Mouse (Mus musculus): ENCODE measurements at regions not wholly inside any gene's neighbourhood (a gene's known extent, or its start where the extent isn't known, plus 50 kb on each side); places are given as distances from the start of the nearest gene placed in this dataset.

- Histone ChIP-seq H3K36me3 (no peaks in the 10 kb centered on the region), H3K9me3 (no peaks in the 10 kb centered on the region), H3K4me2 (replicated peaks) (no peak overlapping the region), H3K4me1 (replicated peaks) (peaks cover 17% of the 10 kb centered on the region), H3K27ac (no peak overlapping the region), H3K27me3 (replicated peaks) (no peaks in the 10 kb centered on the region), H3K4me3 (replicated peaks) (no peak overlapping the region), H3K9ac (no peak overlapping the region)
- 0 out of 2 replicates have a peak, but pooled peaks have one; percentile 18 for ATAC-seq
- 29% methylated on average over 6 of the region's 6 CpGs for WGBS
Measured at GRCm38 (mm10) chr4:150743103-150743502, 91.1 kb upstream of the Slc45a1 start.

- WGBS = 91% methylated on average over 4 of the region's 4 CpGs
Measured at GRCm38 (mm10) chr4:150741810-150742209, 89.8 kb upstream of the Slc45a1 start.

GRCm38 (mm10) chr4:150740167-150740566 is 88.2 kb upstream of the Slc45a1 start:
- no peak overlapping the region for H3K9ac ChIP-seq
- no peaks in the 10 kb centered on the region for H3K9me3 ChIP-seq
- H3K27ac ChIP-seq = no peak overlapping the region
- no peaks in the 10 kb centered on the region for H3K36me3 ChIP-seq
- 24% methylated on average over 8 of the region's 8 CpGs for WGBS
- no peaks in the 10 kb centered on the region for H3K27me3 ChIP-seq (replicated peaks)
- H3K4me2 ChIP-seq (replicated peaks) = no peak overlapping the region
- no peak overlapping the region for H3K4me3 ChIP-seq (replicated peaks)
- ATAC-seq = no peak
- H3K4me1 ChIP-seq (replicated peaks) = peaks cover 4% of the 10 kb centered on the region; the same call in 1 of the 2 replicates

More at GRCm38 (mm10) chr4:150741810-150742209, 89.8 kb upstream of the Slc45a1 start:
- Histone ChIP-seq H3K27me3 (replicated peaks) (no peaks in the 10 kb centered on the region), H3K27ac (no peak overlapping the region), H3K9me3 (no peaks in the 10 kb centered on the region), H3K9ac (no peak overlapping the region), H3K4me3 (replicated peaks) (no peak overlapping the region), H3K4me2 (replicated peaks) (no peak overlapping the region), H3K4me1 (replicated peaks) (peaks cover 17% of the 10 kb centered on the region), H3K36me3 (no peaks in the 10 kb centered on the region)
- ATAC-seq = no peak

- no peak overlapping the region for H3K9ac ChIP-seq
- H3K27ac ChIP-seq = no peak overlapping the region
- H3K36me3 ChIP-seq = no peaks in the 10 kb centered on the region
- no peaks in the 10 kb centered on the region for H3K27me3 ChIP-seq (replicated peaks)
- WGBS = 87% methylated on average over 9 of the region's 9 CpGs
- no peak overlapping the region for H3K4me3 ChIP-seq (replicated peaks)
- no peak for ATAC-seq
- H3K4me2 ChIP-seq (replicated peaks) = no peak overlapping the region
- H3K9me3 ChIP-seq = no peaks in the 10 kb centered on the region
- H3K4me1 ChIP-seq (replicated peaks) = 0 out of 2 replicates have a peak, but pooled peaks cover 3% of the 10 kb centered on the region
Measured at GRCm38 (mm10) chr4:150738736-150739135, 86.8 kb upstream of the Slc45a1 start.

- ATAC-seq = peak; percentile 55; the same call in 1 of the 2 replicates
- Histone ChIP-seq H3K9ac (no peak overlapping the region), H3K27me3 (replicated peaks) (no peaks in the 10 kb centered on the region), H3K27ac (peak overlapping the region; percentile 34), H3K4me2 (replicated peaks) (no peak overlapping the region), H3K4me1 (replicated peaks) (no peaks in the 10 kb centered on the region; the same call in none of the 2 replicates), H3K9me3 (no peaks in the 10 kb centered on the region), H3K36me3 (no peaks in the 10 kb centered on the region), H3K4me3 (replicated peaks) (no peak overlapping the region)
- WGBS = 12% methylated on average over 12 of the region's 12 CpGs
Measured at GRCm38 (mm10) chr4:150730061-150730812, 78.3 kb upstream of the Slc45a1 start.

- H3K9me3 ChIP-seq = no peaks in the 10 kb centered on the region
- H3K27ac ChIP-seq = no peak overlapping the region
- no peak overlapping the region for H3K9ac ChIP-seq
- 60% methylated on average over 4 of the region's 4 CpGs for WGBS
- no peaks in the 10 kb centered on the region for H3K36me3 ChIP-seq
- H3K27me3 ChIP-seq (replicated peaks) = no peaks in the 10 kb centered on the region
- no peak overlapping the region for H3K4me3 ChIP-seq (replicated peaks)
- H3K4me2 ChIP-seq (replicated peaks) = no peak overlapping the region
- ATAC-seq = no peak
- no peaks in the 10 kb centered on the region; the same call in none of the 2 replicates for H3K4me1 ChIP-seq (replicated peaks)
Measured at GRCm38 (mm10) chr4:150726539-150726938, 74.6 kb upstream of the Slc45a1 start.

GRCm38 (mm10) chr4:150726136-150726480 is 74.1 kb upstream of the Slc45a1 start:
- H3K27me3 ChIP-seq (replicated peaks) = no peaks in the 10 kb centered on the region
- no peaks in the 10 kb centered on the region for H3K36me3 ChIP-seq
- no peak overlapping the region for H3K9ac ChIP-seq
- no peak for ATAC-seq
- 75% methylated on average over 3 of the region's 3 CpGs for WGBS
- no peak overlapping the region for H3K4me2 ChIP-seq (replicated peaks)
- H3K4me1 ChIP-seq (replicated peaks) = no peaks in the 10 kb centered on the region; the same call in none of the 2 replicates
- no peaks in the 10 kb centered on the region for H3K9me3 ChIP-seq
- no peak overlapping the region for H3K4me3 ChIP-seq (replicated peaks)
- H3K27ac ChIP-seq = no peak overlapping the region

- H3K27me3 ChIP-seq (replicated peaks) = no peaks in the 10 kb centered on the region
- 70% methylated on average over 17 of the region's 17 CpGs for WGBS
- no peaks in the 10 kb centered on the region for H3K36me3 ChIP-seq
- no peak for ATAC-seq
- no peaks in the 10 kb centered on the region for H3K9me3 ChIP-seq
- no peak overlapping the region for H3K27ac ChIP-seq
- H3K4me1 ChIP-seq (replicated peaks) = no peaks in the 10 kb centered on the region; the same call in none of the 2 replicates
- no peak overlapping the region for H3K9ac ChIP-seq
- no peak overlapping the region for H3K4me3 ChIP-seq (replicated peaks)
- H3K4me2 ChIP-seq (replicated peaks) = no peak overlapping the region
Measured at GRCm38 (mm10) chr4:150725443-150726135, 73.6 kb upstream of the Slc45a1 start.

- no peaks in the 10 kb centered on the region for H3K9me3 ChIP-seq
- no peak overlapping the region for H3K4me2 ChIP-seq (replicated peaks)
- no peak overlapping the region for H3K4me3 ChIP-seq (replicated peaks)
- no peak overlapping the region for H3K27ac ChIP-seq
- WGBS = 78% methylated on average over 11 of the region's 11 CpGs
- no peaks in the 10 kb centered on the region; the same call in none of the 2 replicates for H3K4me1 ChIP-seq (replicated peaks)
- H3K27me3 ChIP-seq (replicated peaks) = no peaks in the 10 kb centered on the region
- no peak for ATAC-seq
- no peak overlapping the region for H3K9ac ChIP-seq
- no peaks in the 10 kb centered on the region for H3K36me3 ChIP-seq
Measured at GRCm38 (mm10) chr4:150724823-150725222, 72.8 kb upstream of the Slc45a1 start.

- Histone ChIP-seq H3K27me3 (replicated peaks) (no peaks in the 10 kb centered on the region), H3K27ac (no peak overlapping the region), H3K4me3 (replicated peaks) (no peak overlapping the region), H3K9me3 (no peaks in the 10 kb centered on the region), H3K4me1 (replicated peaks) (no peaks in the 10 kb centered on the region), H3K4me2 (replicated peaks) (no peak overlapping the region), H3K36me3 (no peaks in the 10 kb centered on the region), H3K9ac (no peak overlapping the region)
- ATAC-seq = 0 out of 2 replicates have a peak, but pooled peaks have one; percentile 28
- 48% methylated on average over 12 of the region's 12 CpGs for WGBS
Measured at GRCm38 (mm10) chr4:150721619-150722283, 69.8 kb upstream of the Slc45a1 start.

- H3K36me3 ChIP-seq = no peaks in the 10 kb centered on the region
- no peak overlapping the region for H3K9ac ChIP-seq
- H3K4me1 ChIP-seq (replicated peaks) = no peaks in the 10 kb centered on the region
- H3K4me3 ChIP-seq (replicated peaks) = no peak overlapping the region
- H3K4me2 ChIP-seq (replicated peaks) = no peak overlapping the region
- ATAC-seq = no peak
- no peak overlapping the region for H3K27ac ChIP-seq
- no peaks in the 10 kb centered on the region for H3K9me3 ChIP-seq
- 78% methylated on average over 7 of the region's 7 CpGs for WGBS
- no peaks in the 10 kb centered on the region for H3K27me3 ChIP-seq (replicated peaks)
Measured at GRCm38 (mm10) chr4:150717866-150718265, 65.9 kb upstream of the Slc45a1 start.

GRCm38 (mm10) chr4:150715051-150715450 is 63.1 kb upstream of the Slc45a1 start:
- Histone ChIP-seq H3K9ac (no peak overlapping the region), H3K36me3 (no peaks in the 10 kb centered on the region), H3K27me3 (replicated peaks) (no peaks in the 10 kb centered on the region), H3K27ac (no peak overlapping the region), H3K4me3 (replicated peaks) (no peak overlapping the region), H3K4me2 (replicated peaks) (no peak overlapping the region), H3K9me3 (no peaks in the 10 kb centered on the region), H3K4me1 (replicated peaks) (no peaks in the 10 kb centered on the region; the same call in 1 of the 2 replicates)
- 89% methylated on average over 2 of the region's 2 CpGs for WGBS
- ATAC-seq = no peak

All from intestine, embryonic 15.5 days (tissue).